In genomic region chr16:82899611-82900010, GRCm38 (mm10) we compare ENCODE assay signal across 8 mouse cellular contexts.
"Had no signal": no experiment of that assay in that cellular context is flagged by ENCODE, and none has a peak within 500 bp of the region (broad histone marks: within the 10 kb centered on the region; RNA-seq: fewer than 3 reads in every experiment).

No protein-coding gene starts in this region.

- DNase-seq: kidney, postnatal 36 days; layer of hippocampus, adult 9-11 months; layer of hippocampus, postnatal 36 days; lung, adult 18-20 months; midbrain, embryonic 14.5 days; right cerebral cortex, adult 18-20 months; right cerebral cortex, postnatal 25 days; thymus, postnatal 36 days had no signal
